ENCODE assay signal across 14 mouse cellular contexts in the genomic region with DNA sequence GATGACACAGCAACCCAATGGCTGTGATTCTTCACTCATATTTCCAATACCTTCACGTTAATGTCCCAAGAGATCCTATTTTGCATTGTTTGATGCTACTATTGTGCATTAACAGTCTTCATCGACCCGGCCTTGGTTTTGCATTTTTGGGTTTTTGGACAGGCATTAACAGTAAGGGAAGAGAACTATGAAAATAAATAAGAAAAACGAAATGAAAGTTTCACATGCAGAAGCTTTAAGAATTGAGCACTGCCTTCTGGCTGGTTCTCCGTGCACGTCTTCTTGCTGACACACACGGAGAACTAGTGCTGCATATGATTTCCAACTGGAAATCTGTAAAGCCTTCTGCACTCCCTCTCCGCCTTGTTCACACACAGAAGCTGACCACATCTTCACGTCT.
A peak's percentile ranks its signal among the peaks of the same experiment; 100 is the strongest.
DNase-seq lines count a peak whose midpoint lies in the region.
"Had no signal": no experiment of that assay in that cellular context is flagged by ENCODE, and none has a peak within 500 bp of the region (broad histone marks: within the 10 kb centered on the region; RNA-seq: fewer than 3 reads in every experiment).

No protein-coding gene starts in this region.

- intact Hi-C loops in left cerebral cortex, postnatal 4 days (cut with DNase I) = loop anchor here (10.0 kb wide), 1 partner anchor 1839 kb away; no protein-coding TSS in a partner anchor
- intact Hi-C loops in left cerebral cortex, postnatal 10 days (cut with DNase I) = no loop called here

- DNase-seq in cerebellum, adult 11 months = peak; percentile 26
- no peak for DNase-seq in cerebellum, adult 11-12 months
- DNase-seq in left cerebral cortex, postnatal 4 days = peak; percentile 3
- DNase-seq in left cerebral cortex, postnatal 10 days (ENCODE audit: extremely low spot score in 1 of 2, low spot score in 2 of 2) = no peak
- peak; percentile 38 for DNase-seq in cerebellum, adult 9-11 months
- DNase-seq in cerebellum, postnatal 36 days = peak; percentile 13 to 45
- no peak for DNase-seq in spleen, postnatal 4 days (ENCODE audit: low spot score in 2 of 2)
- DNase-seq in layer of hippocampus, adult 8-10 months (ENCODE audit: low spot score in 2 of 2) = no peak
- DNase-seq: adrenal gland, postnatal 10 days; B cell, adult 2 months; gastrocnemius, postnatal 36 days; heart, adult 11 months; heart, postnatal 36 days; kidney, adult 11 months had no signal

Comparison
In these comparisons a context has a peak if more than half of its experiments do, and no peak if none do; other contexts are left out.
1. DNase-seq: peak in cerebellum, adult 11 months (single experiment), left cerebral cortex, postnatal 4 days (single experiment), cerebellum, adult 9-11 months (single experiment) and cerebellum, postnatal 36 days (2 of 2); none in cerebellum, adult 11-12 months (single experiment), left cerebral cortex, postnatal 10 days (0 of 2), spleen, postnatal 4 days (0 of 2) and layer of hippocampus, adult 8-10 months (0 of 2).